Mouse (Mus musculus): ENCODE results near the gene Ndufa13.

GRCm38 (mm10) chr8:69847167-69848065 is 54.9 kb downstream of the Ndufa13 start:
- TF ChIP-seq CHD2 (IDR thresholded peaks at IDR 0.05; ENCODE audit: low read depth, low read length) (no peak), ZC3H11A (IDR thresholded peaks at IDR 0.05; ENCODE audit: borderline replicate concordance, low read depth, low read length) (no peak)
